Mouse (Mus musculus): ENCODE results near the gene Psmc3ip. TPM values are rescaled to one million over a fixed set of nuclear protein-coding genes. Genes with fewer than 3 reads are reported as not detected.

The Psmc3ip gene
- total RNA-seq, 2 experiments from 2014 or later = 1.9 to 4.1 TPM

- DNase-seq = no peak
- intact Hi-C loops (cut with DNase I) = loop anchor here (2.0 kb wide), 3 partner anchors 51 to 167 kb away; partner anchors contain the start of gene Atp6v0a1
Observed at GRCm38 (mm10) chr11:101059473-101059872, 35.8 kb downstream of the Psmc3ip start.

GRCm38 (mm10) chr11:101058726-101059125 is 36.5 kb downstream of the Psmc3ip start:
- intact Hi-C loops (cut with DNase I) = loop anchor here (1.0 to 2.0 kb wide), 4 partner anchors 50 to 166 kb away; partner anchors contain the start of gene Atp6v0a1
- DNase-seq = peak; percentile 49 to 66

DNA sequence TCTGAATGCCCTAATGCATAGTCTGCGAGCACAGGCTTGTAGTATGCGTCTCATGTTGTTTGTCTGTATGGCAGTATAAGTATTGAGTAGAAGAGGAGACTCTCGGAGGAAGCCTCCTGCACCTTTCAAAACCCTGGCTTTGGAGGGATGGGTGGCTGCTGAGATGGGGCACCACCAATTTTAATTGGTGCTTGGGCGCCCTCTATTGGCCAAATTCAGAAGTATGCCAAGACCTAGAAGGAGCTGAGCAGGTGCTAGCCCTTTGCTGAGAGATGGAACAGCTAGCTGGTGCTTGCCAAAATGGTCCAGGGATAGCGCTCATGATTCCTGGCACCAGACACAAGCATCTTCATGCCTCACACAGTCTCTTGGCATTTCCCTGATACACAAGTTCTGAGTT is 37.4 kb downstream of the Psmc3ip start:
- intact Hi-C loops (cut with DNase I) = loop anchor here (1.0 to 2.0 kb wide), 6 partner anchors 9 to 165 kb away; partner anchors contain the start of gene Atp6v0a1
- peak; percentile 89 to 93 for DNase-seq

- intact Hi-C loops (cut with DNase I) = loop anchor here (1.0 to 2.0 kb wide), 2 partner anchors 10 to 74 kb away; no protein-coding TSS in a partner anchor
- DNase-seq = peak; percentile 53 to 61
Observed at GRCm38 (mm10) chr11:101056885-101057284, 38.4 kb downstream of the Psmc3ip start.

DNA sequence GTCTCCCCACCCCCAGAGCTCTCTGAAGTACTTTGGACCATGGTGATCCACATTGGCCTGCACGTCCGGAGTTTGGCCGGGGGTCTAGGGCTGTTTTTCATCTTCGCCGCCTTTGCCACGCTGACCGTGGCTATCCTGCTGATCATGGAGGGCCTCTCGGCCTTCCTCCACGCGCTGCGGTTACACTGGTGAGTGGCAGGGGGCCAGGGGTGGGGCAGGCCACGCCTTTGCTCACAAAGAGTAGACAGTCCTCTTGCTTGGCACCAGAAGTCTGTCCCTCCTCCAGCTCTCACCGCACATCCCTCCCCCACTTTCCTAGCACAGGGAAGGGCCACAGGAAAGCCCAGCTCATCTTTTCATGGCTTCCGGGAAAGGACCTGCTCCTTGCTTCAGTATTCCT is 39.8 kb downstream of the Psmc3ip start:
- DNase-seq = no peak
- intact Hi-C loops (cut with DNase I) = no loop called here

DNA sequence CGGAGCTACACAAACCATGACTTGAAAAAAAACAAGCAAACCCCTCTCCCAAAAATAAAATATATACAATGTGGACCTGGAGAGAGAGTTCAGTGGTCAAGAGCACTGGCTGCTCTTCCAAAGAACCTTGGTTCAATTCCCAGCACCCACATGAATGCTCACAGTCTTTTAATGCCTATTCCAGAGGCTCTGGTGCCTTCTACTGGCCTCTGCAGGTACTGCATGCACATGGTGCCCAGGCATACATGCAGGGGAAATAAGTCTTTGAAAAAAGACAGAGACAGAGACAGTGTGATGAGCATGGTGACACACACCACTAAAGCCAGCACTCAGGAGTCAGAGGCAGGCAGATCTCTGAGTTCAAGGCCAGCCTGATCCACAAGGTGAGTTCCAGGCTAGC is 41.3 kb downstream of the Psmc3ip start:
- DNase-seq = no peak
- intact Hi-C loops (cut with DNase I) = no loop called here

DNA sequence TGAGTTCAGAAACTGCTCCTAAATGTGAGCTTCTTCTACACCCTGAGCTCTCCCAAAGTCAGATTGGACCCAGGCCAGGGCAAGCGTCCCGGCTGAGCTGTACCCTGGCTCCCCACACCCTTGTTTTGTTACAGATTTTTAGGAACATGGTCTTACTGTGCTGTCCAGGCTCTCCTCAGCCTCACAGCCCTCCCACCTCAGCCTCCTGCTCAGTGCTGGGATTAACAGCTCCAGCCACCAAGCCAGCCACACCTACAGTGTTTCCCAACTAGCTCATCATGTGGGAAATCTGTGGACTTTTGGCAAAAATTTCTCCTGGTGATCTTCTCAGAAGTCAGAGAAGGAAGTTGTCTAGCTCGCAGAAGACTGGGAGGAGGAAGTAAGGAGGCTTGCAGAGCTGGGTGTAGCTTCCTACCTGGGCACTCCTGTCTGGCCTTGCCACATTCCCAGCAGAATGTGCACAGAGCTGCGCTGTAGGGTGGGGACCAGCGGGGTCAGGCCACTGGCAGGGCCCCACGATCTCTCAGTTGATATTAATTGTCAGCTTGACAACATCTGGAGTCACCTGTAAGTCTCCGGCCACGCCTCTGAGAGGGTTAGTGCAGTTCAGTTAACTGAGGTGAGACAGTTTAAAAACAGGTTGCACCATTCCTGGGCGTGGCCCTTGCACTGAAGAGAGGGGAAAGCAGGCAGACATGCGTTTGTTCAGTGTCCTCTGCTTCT is 42.3 kb downstream of the Psmc3ip start:
- peak; percentile 71 to 74 for DNase-seq
- intact Hi-C loops (cut with DNase I) = no loop called here

- intact Hi-C loops (cut with DNase I) = no loop called here
- no peak for DNase-seq
Observed at GRCm38 (mm10) chr11:101051617-101052016, 43.6 kb downstream of the Psmc3ip start.

- intact Hi-C loops (cut with DNase I) = no loop called here
- no peak for DNase-seq
Observed at GRCm38 (mm10) chr11:101051051-101051493, 44.2 kb downstream of the Psmc3ip start.

DNA sequence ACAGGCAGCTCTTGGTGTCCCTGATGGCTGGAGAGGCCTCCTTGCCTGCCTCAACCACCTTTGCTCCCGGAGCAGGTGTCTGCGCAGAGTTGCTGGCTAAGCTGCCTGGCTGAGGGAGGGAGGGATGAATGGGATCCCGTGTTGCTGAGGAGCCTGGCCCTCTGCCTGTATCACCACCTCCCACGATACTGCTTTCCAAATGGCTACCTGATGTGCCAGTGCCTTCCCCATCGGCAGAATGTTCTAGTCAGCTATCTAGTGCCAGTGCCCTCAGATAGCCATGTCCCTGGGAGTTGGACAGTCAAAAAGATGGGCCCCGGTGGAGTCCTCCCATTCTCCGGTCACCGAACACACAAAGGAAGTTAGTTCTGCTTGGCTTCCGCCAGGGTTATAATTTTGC is 44.9 kb downstream of the Psmc3ip start:
- intact Hi-C loops (cut with DNase I) = no loop called here
- DNase-seq = no peak

DNA sequence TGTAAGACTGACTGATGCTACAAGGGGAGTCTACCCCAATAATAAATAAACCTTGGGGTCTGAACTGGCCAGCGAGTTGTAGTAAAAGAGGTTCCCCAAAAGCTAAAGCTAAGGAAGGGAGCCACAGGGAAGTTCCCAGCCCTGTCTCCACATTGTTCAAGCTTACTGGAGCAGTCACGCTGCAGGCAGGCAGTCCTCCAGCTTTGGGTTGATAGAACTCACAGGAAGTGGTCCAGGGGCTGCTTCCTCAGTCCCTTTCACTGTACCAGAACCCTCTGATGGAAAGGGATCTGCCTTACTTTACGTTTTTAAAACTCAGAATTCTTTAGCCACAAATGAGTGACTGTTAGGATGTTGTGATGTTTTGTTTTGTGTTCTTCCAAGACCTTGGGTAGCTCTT is 47.7 kb downstream of the Psmc3ip start:
- intact Hi-C loops (cut with DNase I) = loop anchor here (5.0 kb wide), 1 partner anchor 35 kb away; no protein-coding TSS in a partner anchor
- no peak for DNase-seq

DNA sequence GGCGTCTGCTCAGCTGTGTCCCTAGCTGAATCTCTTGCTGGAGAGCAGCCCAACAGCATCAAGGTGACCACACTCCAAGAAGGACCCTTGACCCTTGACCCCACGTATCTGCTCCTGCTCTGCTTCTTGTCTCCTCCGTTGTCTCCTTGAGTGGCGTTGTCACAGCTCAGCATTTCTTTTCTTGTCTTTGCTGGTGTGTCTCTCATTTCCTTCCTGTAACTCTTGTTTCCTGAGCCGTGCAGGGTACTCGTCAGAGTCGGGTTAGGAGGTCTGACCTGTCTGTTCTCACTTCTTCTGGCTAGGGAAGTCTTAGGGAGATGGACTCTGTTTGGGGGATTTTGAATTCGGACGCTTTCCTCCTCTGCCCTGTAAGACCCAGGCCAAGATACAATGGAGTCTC is 48.8 kb downstream of the Psmc3ip start:
- intact Hi-C loops (cut with DNase I) = loop anchor here (5.0 kb wide), 1 partner anchor 34 kb away; no protein-coding TSS in a partner anchor

GRCm38 (mm10) chr11:101045826-101046225 is 49.4 kb downstream of the Psmc3ip start:
- no peak for DNase-seq
- intact Hi-C loops (cut with DNase I) = loop anchor here (5.0 kb wide), 1 partner anchor 34 kb away; no protein-coding TSS in a partner anchor

More for the DNA sequence above, 48.8 kb downstream of the Psmc3ip start:
- no peak for DNase-seq

Small RNAs within 50 kb of the gene (microRNA-seq; reads per million reads assigned to microRNA genes)
- gene Gm27626 (ENCODE audit: borderline number of aligned reads in 2 of 2) = 0 reads per million in 2 experiments

Other genes starting within 250 kb of the Psmc3ip start
- 10 to 100 TPM; 62.7 to 62.8 TPM for gene Stat5b, start 244.7 kb downstream of the Psmc3ip start, total RNA-seq (2021)
- 10 to 100 TPM; 19.8 to 24.1 TPM for gene Stat5a, start 236.1 kb downstream of the Psmc3ip start, total RNA-seq (2021)
- gene Stat3, start 155.9 kb downstream of the Psmc3ip start, total RNA-seq (2021) = 10 to 100 TPM; 93.5 to 93.9 TPM
- gene Cavin1, start 124.5 kb downstream of the Psmc3ip start, total RNA-seq (2021) = 100 to 1,000 TPM; 239 to 258 TPM
- gene Atp6v0a1, start 86.0 kb downstream of the Psmc3ip start, total RNA-seq (2021) = 10 to 100 TPM; 76.8 to 88.5 TPM
- gene Naglu, start 25.4 kb downstream of the Psmc3ip start, total RNA-seq (2021) = 10 to 100 TPM in 1 of 2 experiments, 1 to 10 TPM in 1; 9.1 to 10.1 TPM
- gene Hsd17b1, start 17.0 kb downstream of the Psmc3ip start, total RNA-seq (2021) = under 1 TPM; 0.46 to 0.58 TPM
- gene Coasy, start 12.9 kb downstream of the Psmc3ip start, total RNA-seq (2021) = 10 to 100 TPM; 17.2 to 18.8 TPM
- gene Mlx, start 8.2 kb downstream of the Psmc3ip start, total RNA-seq (2021) = 10 to 100 TPM; 18.8 to 23.1 TPM
- 10 to 100 TPM; 34.2 to 36.3 TPM for gene Retreg3, start 24.5 kb upstream of the Psmc3ip start, total RNA-seq (2021)
- gene Tubg1, start 24.5 kb upstream of the Psmc3ip start, total RNA-seq (2021) = 10 to 100 TPM; 23.2 to 24.1 TPM
- gene Tubg2, start 60.5 kb upstream of the Psmc3ip start, total RNA-seq (2021) = 1 to 10 TPM; 3.7 to 3.9 TPM
- 1 to 10 TPM; 1.5 to 1.7 TPM for gene Cntnap1, start 75.1 kb upstream of the Psmc3ip start, total RNA-seq (2021)
- 10 to 100 TPM; 25.0 to 27.7 TPM for gene Plekhh3, start 75.9 kb upstream of the Psmc3ip start, total RNA-seq (2021)
- under 1 TPM in 1 of 2 experiments, not detected in 1; 0.24 TPM for gene Ccr10, start 80.0 kb upstream of the Psmc3ip start, total RNA-seq (2021)
- gene Ezh1, start 131.0 kb upstream of the Psmc3ip start, total RNA-seq (2021) = 10 to 100 TPM; 34.8 to 36.7 TPM
- gene Ramp2, start 150.6 kb upstream of the Psmc3ip start, total RNA-seq (2021) = 100 to 1,000 TPM in 1 of 2 experiments, 10 to 100 TPM in 1; 88.9 to 132 TPM
- 10 to 100 TPM; 84.6 to 95.8 TPM for gene Vps25, start 158.3 kb upstream of the Psmc3ip start, total RNA-seq (2021)
- gene Wnk4, start 165.1 kb upstream of the Psmc3ip start, total RNA-seq (2021) = 10 to 100 TPM; 18.5 to 19.8 TPM
- under 1 TPM; 0.11 to 0.35 TPM for gene Cntd1, start 183.6 kb upstream of the Psmc3ip start, total RNA-seq (2021)
- gene Coa3, start 183.7 kb upstream of the Psmc3ip start, total RNA-seq (2021) = 10 to 100 TPM; 90.1 to 92.7 TPM
- 10 to 100 TPM; 88.6 to 98.7 TPM for gene Becn1, start 206.8 kb upstream of the Psmc3ip start, total RNA-seq (2021)
- gene Psme3, start 220.8 kb upstream of the Psmc3ip start, total RNA-seq (2021) = 10 to 100 TPM; 73.9 to 85.2 TPM
- gene Aoc2, start 229.6 kb upstream of the Psmc3ip start, total RNA-seq (2021) = 1 to 10 TPM; 1.8 to 2.2 TPM
- 10 to 100 TPM; 13.5 to 16.7 TPM for gene Aoc3, start 235.2 kb upstream of the Psmc3ip start, total RNA-seq (2021)